Comparison of ENCODE assay signal across 15 mouse cellular contexts in genomic region chr4:134474240-134474639, GRCm38 (mm10). TPM values are rescaled to one million over a fixed set of nuclear protein-coding genes. Genes with fewer than 3 reads are reported as not detected.
A peak's percentile ranks its signal among the peaks of the same experiment; 100 is the strongest.
DNase-seq lines count a peak whose midpoint lies in the region; ATAC-seq and TF ChIP-seq lines count a peak whose summit lies in the region.
"Had no signal": no experiment of that assay in that cellular context is flagged by ENCODE, and none has a peak within 500 bp of the region (broad histone marks: within the 10 kb centered on the region; RNA-seq: fewer than 3 reads in every experiment).

No protein-coding gene starts in this region.

- ATAC-seq in kidney, embryonic 15.5 days (replicated peaks; ENCODE audit: low FRiP score): no peak
- ATAC-seq in hindbrain, postnatal 0 days: no peak
- ATAC-seq: Patski had no signal

- peaks cover 22% of the 10 kb centered on the region for H3K4me1 ChIP-seq in kidney, embryonic 15.5 days
- peaks cover 9% of the 10 kb centered on the region for H3K4me1 ChIP-seq in cortical plate, adult 2 months (ENCODE audit: control insufficient read depth, insufficient read depth, low read length)
- peaks cover 3% of the 10 kb centered on the region; the same call in 1 of the 2 replicates for H3K4me1 ChIP-seq in hindbrain, postnatal 0 days (ENCODE audit: insufficient read depth, low read length)

- no peak overlapping the region for H3K4me2 ChIP-seq in kidney, embryonic 15.5 days
- H3K4me2 ChIP-seq in hindbrain, postnatal 0 days (ENCODE audit: low read depth, low read length): no peak overlapping the region
- H3K4me2 ChIP-seq: heart, embryonic 15.5 days; liver, embryonic 13.5 days had no signal

- no peak for TF ChIP-seq CTCF in cortical plate, adult 2 months (IDR thresholded peaks at IDR 0.05; ENCODE audit: extremely low read depth, insufficient read depth, low read length)
- TF ChIP-seq CTCF in hindbrain, postnatal 0 days (IDR thresholded peaks at IDR 0.05; ENCODE audit: low read depth): no peak

- peaks cover 61% of the 10 kb centered on the region for H3K36me3 ChIP-seq in kidney, embryonic 15.5 days
- peaks cover 34% of the 10 kb centered on the region for H3K36me3 ChIP-seq in hindbrain, postnatal 0 days (ENCODE audit: insufficient read depth, low read length)

- H3K9me3 ChIP-seq in kidney, embryonic 15.5 days (replicated peaks): no peaks in the 10 kb centered on the region
- no peaks in the 10 kb centered on the region for H3K9me3 ChIP-seq in hindbrain, postnatal 0 days (ENCODE audit: low read length)
- H3K9me3 ChIP-seq: heart, embryonic 15.5 days; liver, embryonic 13.5 days had no signal

- TF ChIP-seq POLR2A in cortical plate, adult 2 months (IDR thresholded peaks at IDR 0.05; ENCODE audit: extremely low read depth, insufficient read depth, low read length): 0 out of 2 replicates have a peak, but pooled peaks have one; percentile 17

- no peak overlapping the region for H3K4me3 ChIP-seq in kidney, embryonic 15.5 days (replicated peaks)
- H3K4me3 ChIP-seq in cortical plate, adult 2 months (ENCODE audit: insufficient read depth, low read length): no peak overlapping the region
- no peak overlapping the region for H3K4me3 ChIP-seq in hindbrain, postnatal 0 days (ENCODE audit: low read length)
- H3K4me3 ChIP-seq: heart, embryonic 15.5 days; liver, embryonic 13.5 days; myocyte had no signal

- intact Hi-C loops in heart, postnatal 36 days (cut with DNase I): loop anchor here (10.0 kb wide), 1 partner anchor 229 kb away; the partner anchor contains the start of genes E130218I03Rik, Gm30191 and Zfp593

- H3K27me3 ChIP-seq in kidney, embryonic 15.5 days: no peaks in the 10 kb centered on the region
- H3K27me3 ChIP-seq in hindbrain, postnatal 0 days (ENCODE audit: insufficient read depth, low read length): no peaks in the 10 kb centered on the region
- H3K27me3 ChIP-seq: heart, embryonic 15.5 days; liver, embryonic 13.5 days; Patski had no signal

- no peak for DNase-seq in kidney, adult 9 months
- DNase-seq in Muller cell, postnatal 12 days (ENCODE audit: inconsistent ontology term): peak; percentile 68
- peak; percentile 54 for DNase-seq in hindbrain, postnatal 0 days (ENCODE audit: low spot score)
- DNase-seq in adrenal gland, adult 8-10 months: no peak
- no peak for DNase-seq in heart, postnatal 36 days
- DNase-seq in lung, adult 18-20 months: no peak
- DNase-seq: gastrocnemius, postnatal 36 days; liver, embryonic 13.5 days; lung, postnatal 4 days; retina, postnatal 1 day had no signal

- H3K27ac ChIP-seq in kidney, embryonic 15.5 days: 0 out of 2 replicates have a peak overlapping the region, but pooled peaks have one; percentile 10
- peak overlapping the region; percentile 81 for H3K27ac ChIP-seq in cortical plate, adult 2 months (ENCODE audit: insufficient read depth, low read length)
- peak overlapping the region; percentile 80 for H3K27ac ChIP-seq in hindbrain, postnatal 0 days
- H3K27ac ChIP-seq: heart, embryonic 15.5 days; liver, embryonic 13.5 days had no signal

- H3K9ac ChIP-seq in kidney, embryonic 15.5 days: no peak overlapping the region
- 0 out of 2 replicates have a peak overlapping the region, but pooled peaks have one; percentile 26 for H3K9ac ChIP-seq in hindbrain, postnatal 0 days (replicated peaks; ENCODE audit: low read length)
- H3K9ac ChIP-seq: heart, embryonic 15.5 days; liver, embryonic 13.5 days had no signal

- WGBS in kidney, embryonic 15.5 days: 62% methylated on average over 8 of the region's 8 CpGs
- WGBS in hindbrain, postnatal 0 days: 21% methylated on average over 8 of the region's 8 CpGs

RNA-seq across cellular contexts. Expression of gene Stmn1, which starts 6.1 kb away (rescaled TPM):
- 1,708 and 1,728 TPM in 2 replicates for polyA plus RNA-seq in kidney, embryonic 15.5 days (2015; fragmentation: Nextera tagmentation; extraction: Ambion mirVana)
- polyA plus RNA-seq in cortical plate, adult 2 months (2012; rRNA removed): 901 and 956 TPM in 2 replicates
- 667 and 752 TPM in 2 replicates for total RNA-seq in hindbrain, postnatal 0 days (2014; rRNA removed)
- polyA plus RNA-seq in hindbrain, postnatal 0 days (2015; fragmentation: Nextera tagmentation; extraction: Ambion mirVana): 4,115 and 4,307 TPM in 2 replicates
- 10 to 100 TPM; 20.9 to 31.8 (median 30.0) TPM for total RNA-seq in adrenal gland, adult 8-10 months (2022)
- 10 to 100 TPM; 28.4 to 28.9 TPM for total RNA-seq in heart, postnatal 36 days (2021)

RNA-seq across cellular contexts. Expression of gene Paqr7, which starts 22.3 kb away (rescaled TPM):
- polyA plus RNA-seq in kidney, embryonic 15.5 days (2015; fragmentation: Nextera tagmentation; extraction: Ambion mirVana): 3.2 and 3.5 TPM in 2 replicates
- polyA plus RNA-seq in cortical plate, adult 2 months (2012; rRNA removed): 78.7 and 81.5 TPM in 2 replicates
- total RNA-seq in hindbrain, postnatal 0 days (2014; rRNA removed): 121 and 142 TPM in 2 replicates
- 41.1 and 43.5 TPM in 2 replicates for polyA plus RNA-seq in hindbrain, postnatal 0 days (2015; fragmentation: Nextera tagmentation; extraction: Ambion mirVana)
- 10 to 100 TPM; 54.1 to 81.1 (median 71.3) TPM for total RNA-seq in adrenal gland, adult 8-10 months (2022)
- 10 to 100 TPM; 19.0 to 24.0 TPM for total RNA-seq in heart, postnatal 36 days (2021)

RNA-seq across cellular contexts. Expression of gene Aunip, which starts 36.6 kb away (rescaled TPM):
- 16.7 and 17.8 TPM in 2 replicates for polyA plus RNA-seq in kidney, embryonic 15.5 days (2015; fragmentation: Nextera tagmentation; extraction: Ambion mirVana)
- 0.23 and 0.31 TPM in 2 replicates for polyA plus RNA-seq in cortical plate, adult 2 months (2012; rRNA removed)
- total RNA-seq in hindbrain, postnatal 0 days (2014; rRNA removed): 2.2 and 2.7 TPM in 2 replicates
- polyA plus RNA-seq in hindbrain, postnatal 0 days (2015; fragmentation: Nextera tagmentation; extraction: Ambion mirVana): 2.2 and 2.6 TPM in 2 replicates
- 1 to 10 TPM in 3 of 4 experiments, under 1 TPM in 1; 0.66 to 2.4 (median 2.2) TPM for total RNA-seq in adrenal gland, adult 8-10 months (2022)
- under 1 TPM in 1 of 2 experiments, not detected in 1; 0.22 TPM for total RNA-seq in heart, postnatal 36 days (2021)

Comparison
In these comparisons a context has a peak if more than half of its experiments do, and no peak if none do; other contexts are left out.
1. H3K27ac ChIP-seq: peak in every context shown above with its lines; median percentile 81 in cortical plate, adult 2 months; 80 in hindbrain, postnatal 0 days; 10 in kidney, embryonic 15.5 days.
2. DNase-seq: peak in Muller cell, postnatal 12 days (single experiment) and hindbrain, postnatal 0 days (single experiment); none in kidney, adult 9 months (single experiment), adrenal gland, adult 8-10 months (single experiment), heart, postnatal 36 days (0 of 2) and lung, adult 18-20 months (0 of 2).
3. RNA of gene Stmn1, which starts 6.1 kb away (total RNA-seq): 667 to 752 TPM in hindbrain, postnatal 0 days; 20.9 to 31.8 TPM in adrenal gland, adult 8-10 months and 28.4 to 28.9 TPM in heart, postnatal 36 days; every median in the first group is over 10 times any median in the second.